Mouse (Mus musculus): ENCODE measurements around the gene Gpr55.

- TF ChIP-seq MAFK (IDR thresholded peaks at IDR 0.05; ENCODE audit: insufficient read depth, low read depth, low read length): no peak
- TF ChIP-seq HCFC1 (IDR thresholded peaks at IDR 0.05; ENCODE audit: borderline replicate concordance, insufficient read depth, low read length): no peak
Observed at GRCm38 (mm10) chr1:85896110-85896509, 64.7 kb downstream of the Gpr55 start.

All from ES-E14 (cell line).